Mouse (Mus musculus): Measurements from ENCODE around the gene Fbxl20.
A peak's percentile ranks its signal among the peaks of the same experiment; 100 is the strongest.

Fbxl20 gene

DNA sequence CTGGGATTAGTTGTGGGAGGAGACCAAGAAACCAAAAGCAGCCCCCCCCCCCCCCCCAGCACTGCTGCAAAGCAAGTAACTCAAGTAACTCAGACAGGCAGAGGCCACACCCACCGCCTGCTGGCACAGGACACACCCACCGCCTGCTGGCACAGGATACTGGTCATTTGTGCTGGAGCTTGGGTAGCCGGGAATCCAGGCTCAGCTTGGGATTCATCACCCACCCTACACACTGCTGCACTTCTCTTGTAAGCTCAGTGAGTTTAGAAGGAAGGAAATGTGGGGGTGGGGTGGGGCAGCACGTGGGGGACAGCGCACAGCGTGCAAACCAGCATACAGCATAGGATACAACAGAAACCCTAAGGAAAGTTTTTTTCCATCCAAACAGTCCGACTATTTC is 62.0 kb downstream of the Fbxl20 start:
- DNase-seq (ENCODE audit: low read depth, low spot score): no peak

DNA sequence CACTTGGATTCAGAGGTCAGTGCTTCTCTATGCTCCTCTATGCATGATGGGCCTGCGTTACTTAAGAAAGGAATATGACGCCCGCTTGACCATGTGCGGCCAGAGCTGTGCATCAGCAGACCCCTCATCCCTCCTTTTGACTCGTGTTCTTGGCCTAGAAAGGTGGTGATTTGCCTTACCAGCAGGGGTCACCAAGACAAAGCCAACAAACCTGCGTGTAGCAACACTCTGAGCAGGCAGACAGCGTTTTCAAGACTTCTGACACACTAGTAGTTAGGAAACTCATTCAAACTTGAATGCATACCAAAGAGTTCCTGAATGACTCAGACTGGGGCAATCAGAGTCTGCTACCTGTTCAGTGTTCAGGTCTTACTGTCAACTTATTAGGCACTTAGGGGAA is 63.6 kb downstream of the Fbxl20 start:
- DNase-seq (ENCODE audit: low read depth, low spot score): no peak

DNA sequence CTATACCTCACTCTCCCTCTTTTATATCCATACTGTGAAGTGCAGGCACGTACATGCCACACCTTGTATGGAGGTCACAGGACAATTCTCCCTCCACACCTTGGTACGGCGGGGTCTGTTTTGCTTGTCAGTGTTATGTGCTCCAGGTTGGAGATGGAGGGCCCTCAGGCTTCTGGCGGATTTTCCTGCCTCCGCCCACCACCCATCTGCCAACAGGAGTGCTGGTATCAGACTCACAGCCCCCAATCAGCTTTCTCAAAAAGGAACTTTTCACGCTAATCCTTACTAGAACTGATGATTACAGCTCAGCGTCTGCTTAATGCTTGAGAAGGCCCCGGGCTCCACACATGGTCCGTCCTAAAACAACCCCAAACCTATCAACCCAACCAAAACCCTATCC is 64.1 kb downstream of the Fbxl20 start:
- DNase-seq (ENCODE audit: low read depth, low spot score): no peak

DNA sequence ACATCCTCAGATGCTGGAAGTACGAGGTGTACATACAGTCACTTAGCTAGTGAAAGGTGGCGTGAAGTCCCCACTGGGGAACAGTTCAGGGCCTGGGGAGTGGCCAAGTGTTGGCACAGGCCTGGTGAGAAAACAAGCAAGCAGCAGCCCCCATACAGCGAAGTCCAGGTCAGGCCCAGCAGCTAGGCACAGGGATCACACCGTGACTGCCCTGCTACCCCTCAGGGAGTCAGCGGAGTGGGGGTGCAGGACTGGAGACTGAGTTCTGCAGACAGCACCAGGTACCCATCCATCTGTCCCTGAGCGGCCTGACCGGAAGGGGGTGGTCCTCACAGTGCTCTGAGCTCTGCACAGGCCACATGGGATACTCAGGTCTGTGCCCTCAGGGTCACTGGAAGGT is 67.5 kb downstream of the Fbxl20 start:
- no peak for DNase-seq (ENCODE audit: low read depth, low spot score)

DNA sequence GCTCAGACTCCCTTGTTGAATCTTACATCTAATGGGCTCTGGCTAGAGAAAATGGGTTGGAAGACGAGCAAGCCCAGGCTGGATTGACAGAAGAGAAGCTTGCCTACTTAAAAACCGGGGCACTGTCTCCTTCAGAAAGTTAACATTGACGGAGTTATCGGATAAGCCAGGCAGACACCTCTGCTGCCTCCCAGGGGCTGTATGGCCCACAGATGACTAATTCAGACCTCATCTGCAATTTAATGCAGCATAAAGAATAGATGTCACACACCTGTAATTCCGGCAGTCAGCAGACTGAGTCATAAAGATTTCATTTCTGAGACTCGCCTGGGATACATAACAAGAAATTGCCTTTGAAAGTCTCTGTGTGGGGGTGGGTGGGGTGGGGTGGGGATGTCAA is 69.8 kb downstream of the Fbxl20 start:
- no peak for DNase-seq (ENCODE audit: low read depth, low spot score)

DNA sequence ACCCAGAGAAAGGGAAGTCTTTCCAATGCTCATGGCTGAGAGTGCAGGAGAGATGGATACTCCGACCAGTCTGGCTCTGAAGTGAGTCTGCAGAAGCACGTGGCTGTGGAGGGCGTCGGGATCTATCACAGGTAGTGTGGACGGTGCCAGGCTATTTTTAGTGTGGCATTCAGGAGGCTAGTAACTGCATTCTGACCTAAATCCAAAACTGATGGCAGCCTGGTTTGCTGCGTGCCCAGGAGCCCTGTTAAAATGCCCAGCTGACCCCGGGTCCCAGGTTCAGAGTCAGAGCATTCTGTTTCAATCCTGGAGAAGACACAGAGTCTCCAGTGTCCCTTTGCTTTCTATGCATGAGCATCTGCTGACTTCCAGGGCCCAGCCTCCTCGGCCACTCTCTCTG is 73.1 kb downstream of the Fbxl20 start:
- DNase-seq (ENCODE audit: low read depth, low spot score): no peak

DNA sequence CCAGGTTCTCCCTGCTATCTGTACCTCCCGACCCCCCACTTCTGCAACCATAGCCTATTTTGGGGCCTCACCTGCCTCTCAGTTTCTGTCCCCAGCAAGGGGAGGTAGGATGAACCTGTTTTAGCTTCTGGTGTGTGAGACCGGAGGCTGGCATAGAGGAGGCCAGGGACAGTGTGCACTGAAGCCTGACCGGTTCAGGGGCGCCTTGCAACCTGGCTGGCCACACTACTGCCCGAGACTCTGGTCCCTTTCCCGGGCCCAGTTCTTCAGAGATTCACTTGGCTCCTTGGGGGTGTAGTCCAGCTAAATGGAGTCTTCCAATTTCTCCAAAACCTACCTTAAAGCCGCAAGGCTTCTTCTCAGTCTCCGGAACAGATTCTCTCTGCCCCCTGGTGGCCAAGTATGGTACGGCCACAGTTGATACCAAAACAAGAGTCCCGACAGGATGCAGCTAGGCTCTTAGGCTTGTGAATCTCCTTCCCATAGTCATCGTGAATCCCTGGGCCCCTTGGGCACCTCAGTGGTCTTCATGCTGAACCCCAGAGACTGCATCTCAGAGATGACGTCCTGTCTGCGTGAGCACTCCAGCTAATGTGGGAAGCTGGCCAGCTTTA is 74.9 kb downstream of the Fbxl20 start:
- DNase-seq (ENCODE audit: low read depth, low spot score): peak; percentile 89

DNA sequence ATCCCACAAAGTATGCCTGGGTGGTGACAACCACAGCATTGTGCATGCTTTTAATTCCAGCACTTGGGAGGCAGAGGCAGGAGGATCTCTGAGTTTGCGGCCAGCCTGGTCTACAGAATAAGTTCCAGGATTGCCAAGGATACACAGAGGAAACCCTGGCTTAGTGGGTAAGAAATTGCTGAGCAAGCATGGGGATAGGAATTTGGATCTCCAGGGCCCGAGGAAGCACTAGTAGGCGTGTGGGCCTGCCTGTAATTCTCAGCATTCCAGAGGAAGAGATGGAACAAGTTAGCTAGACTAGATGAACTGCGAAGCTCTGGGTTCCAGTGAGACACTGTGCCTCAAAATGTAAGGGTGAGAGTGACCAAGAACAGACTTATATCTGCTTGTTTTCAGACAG is 76.8 kb downstream of the Fbxl20 start:
- DNase-seq (ENCODE audit: low read depth, low spot score): no peak

DNA sequence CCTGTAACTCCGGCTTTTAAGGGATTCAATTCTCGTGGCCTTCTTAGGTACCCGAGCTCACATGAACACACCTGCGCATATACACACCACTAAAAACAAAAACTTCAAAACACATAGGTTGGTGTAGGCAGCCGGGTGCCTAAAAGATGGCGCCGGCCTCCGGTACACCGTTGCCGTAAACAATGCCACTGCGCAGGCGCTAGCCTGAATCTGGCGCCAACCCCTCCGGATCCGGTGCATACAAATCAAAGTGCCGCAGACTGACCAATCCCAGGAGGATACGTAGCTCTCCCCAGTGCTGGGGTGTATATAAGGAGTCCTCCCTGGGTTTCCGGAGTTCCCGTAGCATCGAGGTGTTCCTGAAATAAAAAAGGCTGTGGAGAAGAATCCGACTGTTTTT is 82.9 kb downstream of the Fbxl20 start:
- DNase-seq (ENCODE audit: low read depth, low spot score): no peak

DNA sequence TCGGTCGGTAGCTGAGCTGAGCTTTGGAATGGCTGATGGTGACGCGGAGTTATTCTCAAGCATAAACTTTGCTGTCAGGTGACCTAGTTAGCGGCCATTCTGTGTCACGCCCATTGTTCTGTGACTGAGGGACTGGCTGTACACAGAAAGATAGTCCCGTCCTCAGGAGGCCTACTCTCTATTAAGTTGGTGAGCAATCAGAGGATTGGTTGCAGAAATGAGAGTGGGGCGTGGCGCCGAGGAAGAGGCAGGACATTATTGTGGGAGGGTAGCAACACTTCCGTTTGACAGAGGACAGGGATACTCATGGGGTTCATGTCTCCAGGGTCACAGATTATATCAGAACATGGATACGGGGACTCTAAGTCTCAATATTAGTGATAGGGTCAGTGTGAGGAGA is 84.0 kb downstream of the Fbxl20 start:
- DNase-seq (ENCODE audit: low read depth, low spot score): no peak

DNA sequence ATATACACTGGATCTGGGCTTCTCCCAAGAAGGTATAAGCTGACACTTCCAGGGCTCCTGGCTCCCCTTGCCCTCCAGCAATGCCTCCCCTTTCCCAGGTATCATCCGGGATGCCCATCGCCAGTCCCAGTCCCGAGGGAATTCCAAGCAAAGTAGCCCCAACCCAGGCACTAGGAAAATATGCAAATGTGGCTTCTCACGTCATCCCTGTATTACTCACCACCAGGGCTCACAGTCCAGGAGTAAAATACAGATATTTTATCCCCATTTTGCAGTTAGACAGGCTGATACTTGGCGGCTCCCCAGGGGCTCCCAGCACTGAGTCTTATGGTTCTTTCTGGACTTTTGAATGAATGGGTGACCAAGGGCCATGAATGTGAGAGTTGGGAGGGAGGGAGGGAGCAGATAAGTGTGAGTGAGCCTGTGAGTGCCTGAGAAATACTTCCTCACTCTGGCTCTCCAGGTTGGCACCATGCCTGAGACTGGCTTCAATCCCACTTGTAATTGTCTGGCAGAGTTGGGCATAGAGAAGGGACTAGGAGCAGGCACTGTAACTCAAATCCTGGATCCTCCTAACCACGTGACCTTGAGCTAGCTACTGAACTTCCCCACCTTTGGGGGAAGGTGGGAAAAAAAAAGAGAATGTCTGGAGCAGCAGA is 88.2 kb downstream of the Fbxl20 start:
- DNase-seq (ENCODE audit: low read depth, low spot score): no peak

DNA sequence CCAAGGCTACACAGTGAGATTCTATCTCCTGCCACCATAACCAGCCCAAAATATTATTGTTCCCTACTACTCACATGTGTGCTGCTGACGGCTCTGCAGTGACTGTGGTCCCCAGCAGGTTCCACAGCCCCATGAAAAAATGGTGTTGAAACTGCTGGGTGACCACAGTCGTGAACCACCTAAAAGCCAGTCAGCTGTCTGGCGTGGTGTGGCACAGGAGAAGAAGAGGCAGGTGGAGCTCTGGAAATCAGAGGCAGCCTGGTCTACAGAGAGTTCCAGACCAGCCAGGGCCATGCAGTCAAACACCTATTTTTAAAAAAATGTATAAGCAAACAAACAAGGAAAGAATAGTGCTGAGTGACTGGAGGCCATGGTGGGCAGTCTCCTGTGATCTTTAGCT is 88.8 kb downstream of the Fbxl20 start:
- DNase-seq (ENCODE audit: low read depth, low spot score): no peak

DNA sequence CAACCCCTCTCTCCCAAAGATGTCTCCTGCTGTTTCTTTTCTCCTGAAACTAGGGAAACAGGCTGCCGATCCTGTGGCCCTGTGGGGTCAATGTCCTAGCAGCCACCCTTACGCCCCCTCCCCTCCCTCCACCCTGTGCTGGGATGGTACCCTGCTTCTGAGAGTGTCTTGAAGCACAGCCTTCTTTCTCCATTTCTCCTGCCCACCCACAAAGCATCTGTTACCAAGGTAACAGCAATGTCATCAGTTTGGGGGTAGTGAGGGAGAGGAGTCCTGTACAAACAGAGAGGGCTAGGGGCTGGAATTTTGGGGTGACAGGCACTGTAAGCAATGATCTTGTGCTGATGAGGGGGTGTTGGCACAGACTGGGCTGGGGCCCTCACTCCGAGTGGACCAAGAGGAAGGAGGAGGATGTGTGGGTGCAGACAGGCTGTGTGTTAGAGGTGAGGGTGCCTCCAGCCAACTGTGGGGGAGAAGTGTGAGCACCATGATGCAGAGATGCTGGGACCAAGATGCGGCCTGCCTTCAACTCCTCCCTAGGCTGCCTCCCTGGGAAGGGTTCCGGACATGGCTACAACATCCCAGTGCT is 90.0 kb downstream of the Fbxl20 start:
- DNase-seq (ENCODE audit: low read depth, low spot score): no peak

DNA sequence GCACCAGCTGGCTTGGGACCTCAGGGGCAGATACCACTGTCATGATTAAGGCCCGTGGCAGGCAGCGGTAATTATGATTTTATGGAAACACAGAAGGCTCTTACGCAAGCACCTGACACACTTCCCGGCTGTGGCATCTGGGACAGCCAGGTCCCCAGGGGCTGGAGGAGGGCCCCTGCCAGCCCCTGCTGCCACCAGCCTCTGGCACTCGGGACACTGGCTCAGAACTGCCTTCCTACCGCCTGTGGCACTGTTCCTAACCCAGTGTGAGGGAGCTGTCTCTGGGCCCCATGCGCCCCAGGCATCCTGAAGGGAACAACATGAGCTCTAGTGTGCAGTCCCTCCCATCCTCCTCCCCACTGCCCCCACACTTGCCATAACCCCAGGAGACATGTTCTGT is 90.5 kb downstream of the Fbxl20 start:
- DNase-seq (ENCODE audit: low read depth, low spot score): no peak

DNA sequence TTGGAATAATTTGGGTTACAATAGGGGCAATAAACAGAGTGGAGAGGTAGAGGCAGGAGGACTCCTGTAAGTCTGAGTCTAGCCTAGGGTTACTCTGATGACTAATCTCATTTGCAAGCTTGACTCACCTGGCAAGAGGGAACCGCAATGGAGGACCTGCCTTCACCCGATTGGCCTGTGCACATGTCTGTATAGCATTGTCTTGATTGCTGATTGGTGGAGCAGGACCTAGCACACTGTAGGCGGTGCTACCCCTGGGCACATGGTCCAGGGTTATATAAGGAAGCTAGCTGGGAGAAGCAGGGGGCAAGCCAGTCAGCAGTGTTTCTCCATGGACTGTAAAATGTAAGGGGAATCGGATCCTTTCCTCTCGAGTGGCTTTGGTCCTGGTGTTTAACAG is 92.2 kb downstream of the Fbxl20 start:
- peak; percentile 64 for DNase-seq (ENCODE audit: low read depth, low spot score)

DNA sequence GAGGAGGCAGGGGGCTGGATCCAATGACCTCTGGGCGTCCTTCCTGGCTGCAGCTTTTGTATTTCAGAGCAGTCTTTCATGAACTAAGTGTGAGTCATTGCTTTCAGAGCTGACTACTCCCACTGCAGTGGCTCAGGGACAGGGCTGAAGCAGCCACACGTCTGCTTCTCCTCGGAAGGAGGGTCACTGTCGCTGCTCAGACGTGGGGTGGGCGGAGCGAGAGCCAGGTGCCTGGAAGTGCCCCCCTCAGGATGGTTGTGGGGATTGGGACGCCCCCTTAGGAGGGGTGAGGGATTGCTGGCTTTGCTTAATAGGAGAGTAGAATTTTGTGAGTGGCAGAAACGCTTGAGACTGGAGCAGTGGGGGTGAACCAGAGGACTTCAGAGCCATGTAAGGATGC is 92.7 kb downstream of the Fbxl20 start:
- no peak for DNase-seq (ENCODE audit: low read depth, low spot score)

DNA sequence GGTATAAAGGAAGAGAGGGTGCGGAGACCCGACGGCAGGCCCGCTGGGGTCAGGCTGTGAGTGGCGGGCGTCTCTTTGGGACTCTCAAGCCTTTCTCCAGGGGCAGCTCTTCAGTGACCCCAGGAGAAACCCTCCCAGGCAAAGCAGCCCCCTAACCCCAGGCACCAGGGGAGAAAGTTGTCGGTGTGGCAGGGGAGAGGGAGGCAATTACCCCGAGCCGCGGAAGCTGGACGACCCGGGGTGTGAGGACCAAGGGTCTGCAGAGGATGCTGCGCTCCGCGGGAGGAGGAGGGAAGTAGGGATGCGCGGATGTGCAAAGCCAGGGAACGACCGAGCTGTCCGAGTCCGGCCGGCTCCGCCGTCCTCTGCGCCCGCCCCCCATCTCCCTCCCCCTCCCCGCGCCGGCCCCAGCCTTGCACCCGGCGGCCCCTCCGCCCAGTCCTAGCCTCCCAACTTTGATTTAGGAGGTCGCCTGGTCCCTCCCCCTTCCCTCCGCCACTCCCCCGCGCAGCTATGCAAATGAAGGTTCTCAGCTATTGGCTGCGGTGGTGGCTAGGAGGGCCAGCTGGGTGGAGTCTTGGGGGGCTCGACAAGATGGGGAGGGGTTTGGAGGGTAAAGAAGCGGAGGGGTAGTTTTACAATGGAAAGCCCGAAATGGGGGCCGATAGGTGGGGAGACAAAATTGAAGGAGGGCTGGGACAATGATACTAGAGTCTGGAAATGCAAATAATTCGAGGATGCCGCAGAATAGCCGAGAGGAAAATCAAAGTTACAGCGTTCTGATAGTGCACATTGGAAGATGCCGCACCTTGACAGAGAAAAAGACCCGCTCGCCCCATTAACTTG is 97.0 kb downstream of the Fbxl20 start, which contains the start of gene Stac2:
Gene Stac2 (minus strand): TSS at position 474 of the 846 bp plus-strand sequence.
- DNase-seq (ENCODE audit: low read depth, low spot score): no peak

DNA sequence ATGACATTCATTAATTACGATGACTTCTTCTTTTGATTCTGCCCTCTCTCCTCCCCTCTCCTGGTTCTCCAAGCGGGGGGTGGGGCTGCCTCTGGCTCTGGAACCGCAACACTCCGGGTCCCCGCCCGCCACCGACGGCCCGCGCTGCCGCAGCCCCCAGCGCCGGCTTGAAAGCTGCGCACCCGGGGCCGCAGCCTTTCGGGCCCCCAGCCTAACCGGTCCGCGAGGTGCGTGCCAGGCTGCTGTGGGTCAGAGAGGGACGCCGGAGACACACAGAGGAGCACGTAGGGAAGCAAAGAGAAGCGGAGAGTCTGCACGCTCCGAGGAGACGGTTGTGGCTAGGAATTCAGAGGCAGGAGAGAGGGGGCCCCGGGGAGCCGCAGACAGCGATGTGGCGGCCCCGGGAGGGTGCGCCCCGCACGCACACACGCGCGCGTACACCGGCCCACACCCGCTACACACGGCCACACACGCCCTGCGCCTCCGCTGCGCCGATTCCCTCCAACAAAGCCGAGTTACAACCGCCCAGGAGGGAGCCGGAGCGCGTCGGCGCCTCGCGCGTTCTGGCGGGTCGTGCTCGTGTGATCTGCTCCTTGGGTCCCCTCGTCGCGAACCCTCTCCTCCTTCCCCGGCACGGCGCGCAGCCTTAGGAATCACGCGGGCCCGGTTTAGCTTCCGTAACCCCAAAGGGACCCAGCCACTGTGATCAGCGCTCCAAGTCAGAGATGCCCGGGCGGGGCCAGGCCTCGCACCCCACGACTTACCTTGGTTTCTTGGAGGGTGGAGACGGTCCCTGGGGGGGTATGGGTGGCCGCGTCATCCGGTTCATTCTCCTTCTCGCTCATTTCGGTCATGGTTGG is 97.8 kb downstream of the Fbxl20 start:
- no peak for DNase-seq (ENCODE audit: low read depth, low spot score)

DNA sequence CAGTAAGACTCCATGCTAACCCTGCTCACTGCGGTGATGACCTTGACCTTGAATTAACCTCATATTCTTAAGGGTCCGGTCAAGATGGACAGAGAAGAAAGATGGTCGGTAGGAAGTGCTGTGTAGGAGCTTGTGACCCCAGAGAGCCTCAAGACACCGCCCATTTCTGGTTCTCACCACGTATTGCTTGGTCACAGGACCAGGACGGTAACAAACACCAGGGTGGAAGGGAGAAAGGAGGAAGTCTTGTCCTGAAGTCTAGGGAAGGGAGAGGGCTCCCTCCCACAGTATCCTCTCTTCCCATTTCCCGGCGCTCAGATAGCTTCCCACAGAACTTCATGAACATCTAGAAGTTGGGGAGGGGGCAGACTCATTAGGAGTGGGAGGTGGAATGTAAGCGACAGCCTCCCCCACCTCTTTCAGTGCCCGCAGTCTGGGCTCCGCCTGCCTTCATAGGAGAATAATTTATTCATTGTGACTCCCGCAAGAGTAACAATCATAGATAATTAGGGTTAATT is 98.5 kb downstream of the Fbxl20 start:
- no peak for DNase-seq (ENCODE audit: low read depth, low spot score)

DNA sequence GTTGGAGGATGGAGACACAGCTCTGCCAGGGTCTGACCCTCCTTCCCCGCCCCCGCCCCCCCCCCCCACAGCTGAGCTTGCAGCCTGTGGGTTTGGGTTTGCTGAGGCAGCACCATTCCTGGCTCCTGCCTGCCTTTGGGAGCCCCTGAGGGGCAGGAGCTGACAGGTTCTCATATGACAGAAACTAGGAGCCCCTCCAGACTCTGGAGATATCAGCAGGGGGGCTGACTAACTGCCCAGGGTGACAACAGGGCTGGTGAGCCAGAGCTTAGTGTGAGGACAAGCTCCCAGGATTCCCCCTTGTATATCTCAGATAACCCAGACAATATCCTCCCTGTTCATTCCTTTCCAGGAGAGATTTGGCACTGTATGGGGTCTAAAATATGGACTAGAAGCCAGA is 99.3 kb downstream of the Fbxl20 start:
- DNase-seq (ENCODE audit: low read depth, low spot score): no peak

DNA sequence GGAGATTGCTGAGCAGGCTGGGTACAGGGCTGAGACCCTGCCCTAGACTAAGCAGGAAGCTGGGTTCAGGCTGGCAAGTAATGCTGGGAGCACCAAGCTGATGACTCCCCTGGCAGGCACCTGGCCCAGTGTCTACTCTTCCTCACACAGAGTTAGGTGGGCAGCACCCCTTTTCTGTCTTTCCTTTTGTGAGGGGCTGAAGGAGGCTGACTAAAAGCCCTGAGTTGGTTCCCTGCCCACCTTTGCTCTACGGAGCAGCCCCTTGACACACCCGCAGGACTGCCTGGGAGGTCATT is 99.7 kb downstream of the Fbxl20 start:
- DNase-seq (ENCODE audit: low read depth, low spot score): no peak

All from A20 (cell line).